Mouse (Mus musculus) forebrain, embryonic 14.5 days (tissue): ENCODE data around the gene Frem1. TPM values are rescaled to one million over a fixed set of nuclear protein-coding genes. Genes with fewer than 3 reads are reported as not detected.

Experiments used
- ATAC-seq: fragments of 200-750 bp; cut with Nextera tagmentation; 2 replicates; pipeline ENCODE4 v1.8.0; 2017; ENCODE audit warnings: mild to moderate bottlenecking, moderate library complexity
- DNase-seq: peaks from one replicate; pipeline ENCODE4 v3.0.0-alpha.2; 2015; ENCODE audit warnings: low spot score
- H3K27ac ChIP-seq: fragments of 300-500 bp; sonication (generic); 2 replicates; pipeline ENCODE4 v1.5.1; 2014; ENCODE audit warnings: low read depth, mild to moderate bottlenecking, control low read depth, low read length, moderate library complexity
- H3K27me3 ChIP-seq: fragments of 300-500 bp; sonication (generic); replicated peaks from 2 replicates; pipeline ENCODE4 v1.6.1; 2014; ENCODE audit warnings: low read length, control low read depth, mixed read lengths; ENCODE audit not compliant: control insufficient read depth, insufficient read depth
- H3K36me3 ChIP-seq: fragments of 300-500 bp; sonication (generic); 2 replicates; pipeline ENCODE4 v1.6.1; 2014; ENCODE audit warnings: low read length, control low read depth; ENCODE audit not compliant: control insufficient read depth, insufficient read depth
- H3K4me1 ChIP-seq: fragments of 300-500 bp; sonication (generic); 2 replicates; pipeline ENCODE4 v1.6.1; 2014; ENCODE audit warnings: antibody characterized with exemption, low read length, control low read depth; ENCODE audit not compliant: control insufficient read depth, insufficient read depth
- H3K4me2 ChIP-seq: fragments of 300-500 bp; sonication (generic); 2 replicates; pipeline ENCODE4 v1.6.1; 2014; ENCODE audit warnings: mild to moderate bottlenecking, control low read depth, low read length
- H3K4me3 ChIP-seq: fragments of 300-500 bp; sonication (generic); 2 replicates; pipeline ENCODE4 v1.5.1; 2014; ENCODE audit warnings: low read depth, low read length, control low read depth
- H3K9ac ChIP-seq: fragments of 300-500 bp; sonication (generic); 2 replicates; pipeline ENCODE4 v1.6.1; 2014; ENCODE audit warnings: mild to moderate bottlenecking, low read length, control low read depth, moderate library complexity
- H3K9me3 ChIP-seq: fragments of 300-500 bp; sonication (generic); replicated peaks from 2 replicates; pipeline ENCODE4 v1.6.1; 2016; ENCODE audit warnings: low read length, control low read depth, mixed read lengths; ENCODE audit not compliant: control insufficient read depth
- WGBS: fragments of 180-500 bp; shearing (Covaris S2); extraction: QIAGEN DNeasy Blood & Tissue Kit; methylation state at CpG from one replicate; pipeline ENCODE4 v1.1.7; 2014; 5-methylcytosine and 5-hydroxymethylcytosine counted together
- polyA plus RNA-seq: library from polyadenylated mRNA; unstranded; fragments of >200 nt; fragmentation: Nextera tagmentation; extraction: Ambion mirVana; gene quantifications from 2 replicates; pipeline ENCODE4 v1.2.1, GENCODE M21; 2014

Frem1 gene
- polyA plus RNA-seq, 1 experiment from 2014 or later = 2.2 TPM

- Histone ChIP-seq H3K4me3 (no peak overlapping the region), H3K27me3 (no peaks in the 10 kb centered on the region), H3K36me3 (no peaks in the 10 kb centered on the region), H3K27ac (no peak overlapping the region), H3K4me1 (peaks cover 2% of the 10 kb centered on the region; the same call in 1 of the 2 replicates), H3K9me3 (no peaks in the 10 kb centered on the region), H3K9ac (no peak overlapping the region), H3K4me2 (no peak overlapping the region)
- DNase-seq (no peak), ATAC-seq (no peak)
- WGBS = 76% methylated on average over 8 of the region's 8 CpGs
Observed at GRCm38 (mm10) chr4:82864974-82865699, 187.0 kb downstream of the Frem1 start.

DNA sequence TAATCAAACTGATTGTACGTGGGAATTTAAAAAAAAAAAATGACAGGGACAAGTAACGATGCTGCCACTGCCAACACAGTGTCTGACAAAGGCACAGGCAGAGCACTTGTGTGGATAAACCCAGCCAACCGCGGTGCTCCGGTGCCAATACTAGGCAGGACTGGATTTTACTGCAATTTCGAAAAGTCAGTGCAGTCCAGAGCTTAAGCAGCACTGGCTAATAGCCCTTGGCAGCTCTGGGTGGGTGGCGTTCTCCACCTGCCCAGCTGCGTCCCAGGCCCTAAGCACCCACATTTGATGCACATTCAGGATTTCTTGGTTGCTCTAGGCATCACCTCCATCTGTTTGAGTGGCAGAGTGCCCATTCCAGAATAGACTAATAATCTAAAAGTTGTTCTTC is 188.8 kb downstream of the Frem1 start:
- no peak overlapping the region for H3K9ac ChIP-seq
- H3K27ac ChIP-seq = 0 out of 2 replicates have a peak overlapping the region, but pooled peaks have one; percentile 5
- H3K4me2 ChIP-seq = no peak overlapping the region
- H3K4me1 ChIP-seq = peaks cover 8% of the 10 kb centered on the region
- ATAC-seq = no peak
- H3K4me3 ChIP-seq = no peak overlapping the region
- H3K27me3 ChIP-seq = no peaks in the 10 kb centered on the region
- H3K36me3 ChIP-seq = no peaks in the 10 kb centered on the region
- 60% methylated on average over 8 of the region's 8 CpGs for WGBS
- DNase-seq = peak; percentile 55
- H3K9me3 ChIP-seq = no peaks in the 10 kb centered on the region

DNA sequence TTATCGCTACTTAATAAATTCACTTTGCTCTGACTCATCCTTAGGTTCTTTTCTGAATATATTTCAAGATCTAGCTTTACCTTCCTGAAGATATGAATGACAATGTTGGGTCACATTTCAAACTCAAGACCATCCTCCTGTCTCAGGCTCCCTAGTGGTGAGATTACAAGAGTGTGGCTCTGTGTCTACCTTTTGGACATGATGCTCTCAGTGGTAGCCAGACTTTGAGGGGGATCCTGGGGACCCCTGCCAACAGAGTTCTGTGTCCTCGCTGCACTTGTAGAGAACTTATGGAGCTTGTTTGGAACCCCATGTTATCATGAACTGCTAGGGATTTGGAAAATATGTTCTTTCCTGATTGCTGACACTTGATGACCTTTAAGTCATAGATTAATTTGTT is 190.7 kb downstream of the Frem1 start:
- no peaks in the 10 kb centered on the region for H3K9me3 ChIP-seq
- 93% methylated on average over 2 of the region's 2 CpGs for WGBS
- DNase-seq = no peak
- no peak overlapping the region for H3K4me3 ChIP-seq
- no peak overlapping the region for H3K27ac ChIP-seq
- H3K9ac ChIP-seq = no peak overlapping the region
- H3K4me2 ChIP-seq = no peak overlapping the region
- peaks cover 10% of the 10 kb centered on the region for H3K4me1 ChIP-seq
- no peaks in the 10 kb centered on the region for H3K36me3 ChIP-seq
- ATAC-seq = no peak
- H3K27me3 ChIP-seq = no peaks in the 10 kb centered on the region

GRCm38 (mm10) chr4:82860566-82860965 is 191.6 kb downstream of the Frem1 start:
- Histone ChIP-seq H3K9me3 (no peaks in the 10 kb centered on the region), H3K4me1 (peaks cover 12% of the 10 kb centered on the region), H3K9ac (no peak overlapping the region), H3K27ac (peak overlapping the region; percentile 22; the same call in 1 of the 2 replicates), H3K4me3 (no peak overlapping the region), H3K4me2 (no peak overlapping the region), H3K36me3 (no peaks in the 10 kb centered on the region), H3K27me3 (no peaks in the 10 kb centered on the region)
- ATAC-seq (no peak), DNase-seq (peak; percentile 69)
- WGBS = 26% methylated on average over 3 of the region's 3 CpGs

GRCm38 (mm10) chr4:82859131-82860125 is 192.7 kb downstream of the Frem1 start, which contains the start of gene Zdhhc21:
TSS of gene Zdhhc21 (minus strand) at chr4:82859958.
- peak within 1 kb of the TSS; percentile 94 for H3K27ac ChIP-seq
- ATAC-seq (peak; percentile 87), DNase-seq (peak; percentile 68)
- H3K4me3 ChIP-seq = peak within 1 kb of the TSS; percentile 74
- no peaks in the 10 kb centered on the region for H3K36me3 ChIP-seq
- peak within 1 kb of the TSS; percentile 78 for H3K4me2 ChIP-seq
- H3K9ac ChIP-seq = peak within 1 kb of the TSS; percentile 97
- WGBS = under 1% methylated on average over 81 of the region's 82 CpGs
- H3K27me3 ChIP-seq = no peaks in the 10 kb centered on the region
- peaks cover 12% of the 10 kb centered on the region for H3K4me1 ChIP-seq
- no peaks in the 10 kb centered on the region for H3K9me3 ChIP-seq

GRCm38 (mm10) chr4:82858431-82859010 is 193.6 kb downstream of the Frem1 start:
- ATAC-seq = no peak; the same call in 1 of the 2 replicates
- Histone ChIP-seq H3K4me3 (peak overlapping the region; percentile 74), H3K9me3 (no peaks in the 10 kb centered on the region), H3K9ac (peak overlapping the region; percentile 97), H3K4me2 (peak overlapping the region; percentile 78), H3K27ac (peak overlapping the region; percentile 94; the same call in 1 of the 2 replicates), H3K4me1 (peaks cover 12% of the 10 kb centered on the region), H3K27me3 (no peaks in the 10 kb centered on the region), H3K36me3 (no peaks in the 10 kb centered on the region)
- no peak for DNase-seq
- 25% methylated on average over 4 of the region's 4 CpGs for WGBS

DNA sequence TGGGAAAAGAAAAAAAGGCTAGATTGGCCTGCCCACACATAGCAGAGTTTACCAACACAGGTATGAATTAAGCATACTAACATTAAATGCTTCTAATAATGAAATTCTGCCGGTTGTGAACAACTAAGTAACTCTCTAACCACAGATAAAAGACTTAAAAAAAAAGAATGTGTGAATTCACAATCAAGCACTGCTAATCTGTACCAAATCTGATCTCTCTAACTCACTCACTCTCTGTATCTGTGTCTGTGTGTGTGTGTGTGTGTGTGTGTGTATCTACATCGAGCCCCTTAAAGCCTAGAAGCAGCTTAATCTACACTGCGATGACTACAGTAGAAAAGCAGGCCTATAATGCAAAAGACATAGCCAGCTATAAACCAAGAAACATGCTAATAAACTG is 195.2 kb downstream of the Frem1 start:
- no peak for DNase-seq
- WGBS = 87% methylated on average over 3 of the region's 3 CpGs
- H3K4me3 ChIP-seq = no peak overlapping the region

GRCm38 (mm10) chr4:82853809-82854208 is 198.3 kb downstream of the Frem1 start:
- peaks cover 9% of the 10 kb centered on the region; the same call in 1 of the 2 replicates for H3K4me1 ChIP-seq
- no peak overlapping the region for H3K9ac ChIP-seq
- H3K9me3 ChIP-seq = no peaks in the 10 kb centered on the region
- 80% methylated on average over 2 of the region's 2 CpGs for WGBS
- no peak overlapping the region for H3K4me3 ChIP-seq
- H3K4me2 ChIP-seq = no peak overlapping the region
- 0 out of 2 replicates have a peak, but pooled peaks cover 4% of the 10 kb centered on the region for H3K36me3 ChIP-seq
- ATAC-seq = no peak
- no peak overlapping the region for H3K27ac ChIP-seq
- no peaks in the 10 kb centered on the region for H3K27me3 ChIP-seq
- DNase-seq = no peak

More for the DNA sequence above, 195.2 kb downstream of the Frem1 start:
- no peak overlapping the region for H3K9ac ChIP-seq
- H3K27me3 ChIP-seq = no peaks in the 10 kb centered on the region
- H3K27ac ChIP-seq = no peak overlapping the region
- peaks cover 9% of the 10 kb centered on the region for H3K4me1 ChIP-seq
- 0 out of 2 replicates have a peak, but pooled peaks cover 4% of the 10 kb centered on the region for H3K36me3 ChIP-seq
- no peaks in the 10 kb centered on the region for H3K9me3 ChIP-seq
- peak overlapping the region; percentile 3; the same call in 1 of the 2 replicates for H3K4me2 ChIP-seq
- ATAC-seq = no peak
